Mouse (Mus musculus) left cerebral cortex, postnatal 14 days (tissue): Measurements from ENCODE around the gene Isg20. TPM values are rescaled to one million over a fixed set of nuclear protein-coding genes. Genes with fewer than 3 reads are reported as not detected.
A peak's percentile ranks its signal among the peaks of the same experiment; 100 is the strongest.

Experiments
- DNase-seq, 2 experiments: peaks; one replicate each; pipeline ENCODE4 v3.0.0; 2021 to 2022; ENCODE audit warnings: low spot score in 2 of 2, mixed read lengths in 1 of 2
- intact Hi-C: fragments of 180-260 bp; cut with DNase I; formaldehyde crosslinking; loops from one replicate; pipeline ENCODE4 v1.15.1; 2025
- total RNA-seq, 2 experiments: library from RNA; stranded (reverse); gene quantifications; 2 replicates each; pipeline ENCODE4 v1.2.3; 2021

Gene Isg20
- total RNA-seq, 2 experiments from 2014 or later: 0.90 to 1.0 TPM

DNA sequence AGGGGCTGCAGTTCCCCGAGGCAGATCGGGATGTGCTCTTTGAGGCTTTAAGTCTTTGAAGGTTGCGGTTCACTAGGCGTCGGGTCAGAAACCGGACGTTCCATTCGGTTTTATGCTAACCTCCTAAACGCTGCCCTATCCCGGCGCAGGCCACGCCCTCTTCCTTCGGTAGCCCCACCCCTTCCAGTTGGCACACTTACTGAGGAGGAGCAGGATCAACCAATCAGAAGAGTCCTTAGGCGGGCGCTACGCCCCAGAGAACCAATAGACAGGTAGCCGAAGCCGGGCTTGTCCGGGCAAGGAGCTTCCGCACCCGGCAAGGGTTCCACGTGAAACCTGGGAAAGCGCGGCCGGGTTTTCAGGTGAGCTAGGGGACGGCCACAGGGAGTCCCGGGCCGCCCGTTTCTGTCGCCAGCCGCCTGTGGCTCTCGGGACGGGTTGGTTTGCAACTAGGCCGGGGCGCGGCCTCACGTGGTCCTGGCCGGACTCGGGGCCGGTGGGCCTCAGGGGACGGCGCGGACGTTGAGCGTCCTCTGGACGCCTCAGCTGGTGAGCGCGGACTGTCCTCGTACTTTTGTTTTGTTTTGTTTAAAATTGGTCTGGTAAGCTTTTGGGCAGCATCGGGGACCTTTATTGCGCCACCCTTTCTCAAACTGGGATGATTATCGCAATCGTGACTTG, 17.4 kb upstream of the Isg20 start, which contains the start of gene Aen:
Gene Aen, plus strand, starts transcription at position 202 of the 681 bp plus-strand sequence.
- peak; percentile 96 to 98 for DNase-seq
- intact Hi-C loops: loop anchor here (10.0 kb wide), 1 partner anchor 321 kb away; no protein-coding TSS in a partner anchor

DNA sequence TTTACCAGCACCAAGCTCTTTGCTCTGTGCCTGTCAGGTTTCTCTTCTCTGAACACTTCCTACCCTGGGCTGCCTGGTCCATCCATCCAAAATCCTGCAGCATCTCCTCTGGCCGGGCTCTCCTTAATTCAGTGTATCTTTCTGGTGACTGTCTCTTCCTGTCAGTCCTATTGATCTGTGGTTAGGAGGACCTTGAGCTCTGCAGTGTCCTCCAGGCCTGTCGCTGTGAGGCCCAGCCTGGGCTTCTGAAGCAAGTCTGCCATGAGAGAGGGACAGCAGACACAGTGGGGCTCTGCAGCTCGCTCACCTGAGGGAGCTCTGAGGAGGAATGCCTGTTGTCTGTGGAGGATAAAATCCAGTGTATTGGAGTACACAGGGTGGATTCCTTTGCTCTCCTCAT, 15.7 kb upstream of the Isg20 start:
- intact Hi-C loops: loop anchor here (10.0 kb wide), 1 partner anchor 323 kb away; no protein-coding TSS in a partner anchor

DNA sequence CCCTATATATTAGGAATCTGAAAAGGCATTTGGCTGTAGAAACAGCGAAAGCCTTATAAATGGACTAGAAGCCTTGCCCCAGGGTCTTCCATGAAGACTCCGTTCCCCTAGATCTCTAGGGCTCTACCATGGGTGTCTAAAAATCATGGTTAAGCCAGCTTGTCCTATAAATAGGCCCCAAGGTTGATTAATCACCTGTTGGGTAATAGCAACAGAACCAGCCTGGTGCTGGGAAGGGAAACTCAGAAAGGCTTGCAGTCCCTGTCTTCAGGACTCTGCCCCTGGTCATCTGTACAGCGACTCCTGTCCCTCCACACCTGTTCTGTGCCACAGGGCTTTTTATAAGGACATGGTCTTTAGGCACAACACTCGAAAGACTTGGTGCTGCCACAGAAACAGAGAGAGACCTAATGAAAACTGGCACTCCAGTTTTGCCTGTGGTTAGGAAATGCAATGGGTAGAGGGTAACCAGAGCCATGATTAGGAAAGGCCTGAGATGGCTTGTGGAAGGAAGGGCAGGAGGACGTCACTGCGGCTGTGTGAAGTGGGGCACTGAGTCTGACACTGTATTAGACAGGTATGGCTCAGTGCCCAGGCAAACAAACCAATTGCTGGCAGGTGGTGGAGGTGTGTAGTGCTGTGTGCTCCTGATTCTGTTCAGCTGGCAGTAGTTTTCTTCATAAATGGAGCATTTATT, 9.9 kb upstream of the Isg20 start:
- DNase-seq: no peak
- intact Hi-C loops: no loop called here

More for the DNA sequence above, 15.7 kb upstream of the Isg20 start:
- DNase-seq: no peak

DNA sequence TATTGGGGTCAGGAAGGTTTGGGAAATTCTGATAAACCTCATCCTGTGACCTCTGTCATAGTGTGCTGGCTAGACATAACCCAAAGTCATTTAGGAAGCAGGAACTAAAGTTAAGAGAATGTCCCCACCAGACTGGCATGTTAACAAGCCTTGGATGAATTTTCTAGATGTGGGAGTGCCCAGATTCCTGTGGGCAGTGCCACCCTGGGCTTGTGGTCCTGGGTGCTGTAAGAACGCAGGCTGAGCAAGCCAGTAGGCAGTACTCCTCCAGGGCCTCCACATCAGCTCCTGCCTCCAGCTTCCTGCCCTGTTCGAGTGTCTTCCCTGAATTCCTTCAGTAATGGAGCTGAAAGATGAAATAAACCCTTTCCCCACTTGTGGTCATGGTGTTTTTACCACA, 9.0 kb upstream of the Isg20 start:
- intact Hi-C loops: no loop called here
- DNase-seq: no peak

DNA sequence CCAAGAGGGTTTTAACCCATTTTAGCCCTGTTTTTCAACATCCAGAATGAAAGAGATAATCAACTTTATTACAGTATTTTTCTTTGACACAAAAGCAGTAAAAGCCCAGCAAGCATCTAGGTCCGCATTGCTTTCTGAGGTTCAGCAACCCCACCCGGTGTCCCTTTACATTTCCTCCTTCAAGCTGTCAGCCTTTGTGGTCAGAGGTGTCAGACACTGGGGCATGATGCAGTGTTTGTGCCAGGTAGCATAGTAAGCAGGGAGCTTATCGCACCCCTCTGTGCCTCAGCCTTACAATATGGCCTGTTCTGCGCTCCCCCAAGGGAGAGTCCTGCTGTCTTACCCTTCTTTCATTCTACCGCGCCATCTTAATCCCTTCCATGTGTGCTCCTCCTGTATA, 4.2 kb upstream of the Isg20 start:
- DNase-seq: no peak
- intact Hi-C loops: no loop called here

DNA sequence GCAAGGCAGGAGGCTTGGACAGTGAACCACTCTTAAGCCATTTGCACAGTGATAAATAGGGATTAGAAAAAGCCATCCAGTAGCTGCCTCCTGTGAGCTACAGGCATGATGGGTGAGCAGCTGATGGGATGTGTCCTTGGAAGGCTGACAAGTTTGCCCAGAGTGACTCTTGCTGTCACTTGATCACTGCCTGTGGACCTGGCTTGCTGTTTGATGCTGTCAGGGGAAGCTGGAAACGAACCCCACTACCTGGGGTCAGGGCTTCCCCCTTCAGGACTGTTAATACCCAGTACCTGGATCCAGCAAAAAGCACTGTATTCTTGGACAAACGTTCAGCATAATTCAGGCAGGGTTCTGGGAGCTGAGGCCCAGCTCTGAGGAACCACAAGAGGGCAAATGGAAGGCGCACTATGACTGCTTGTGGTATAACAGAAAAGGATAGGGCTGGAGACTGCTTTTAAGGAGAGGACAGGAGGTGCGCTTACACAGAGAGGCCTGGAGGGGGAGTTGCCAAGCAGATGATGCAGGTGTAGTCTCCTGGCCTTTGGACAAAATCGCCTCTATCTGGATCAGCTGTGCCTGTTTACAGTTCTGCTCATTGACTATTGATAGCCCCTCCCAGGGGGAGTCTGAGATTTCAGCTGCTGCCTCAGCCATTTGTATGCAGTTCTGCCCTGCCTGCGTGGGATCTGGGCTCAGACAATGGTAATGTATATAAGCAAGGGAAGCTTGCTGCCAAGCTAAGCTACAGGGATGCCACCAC, 2.7 kb upstream of the Isg20 start:
- DNase-seq: no peak

DNA sequence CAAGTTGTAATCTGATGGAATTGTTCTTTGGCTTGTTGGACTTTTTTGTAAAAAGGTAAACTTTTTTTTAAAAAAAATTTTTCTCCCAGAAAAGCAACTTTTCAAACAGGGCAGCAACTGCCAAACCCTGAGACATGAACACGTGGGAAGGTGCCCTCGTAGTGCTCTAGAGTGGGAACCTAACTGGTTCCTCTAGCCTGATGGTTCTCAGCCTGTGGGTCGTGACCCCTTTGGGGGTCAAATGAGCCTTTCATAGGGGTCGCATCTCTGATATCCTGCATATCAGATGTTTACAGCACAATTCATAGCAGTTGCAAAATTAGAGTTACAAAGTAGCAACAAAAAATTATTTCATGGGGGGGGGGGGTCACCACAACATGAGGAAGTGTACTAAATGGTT, 2.0 kb upstream of the Isg20 start:
- no peak for DNase-seq
- intact Hi-C loops: no loop called here

More for the DNA sequence above, 2.7 kb upstream of the Isg20 start:
- intact Hi-C loops: no loop called here

DNA sequence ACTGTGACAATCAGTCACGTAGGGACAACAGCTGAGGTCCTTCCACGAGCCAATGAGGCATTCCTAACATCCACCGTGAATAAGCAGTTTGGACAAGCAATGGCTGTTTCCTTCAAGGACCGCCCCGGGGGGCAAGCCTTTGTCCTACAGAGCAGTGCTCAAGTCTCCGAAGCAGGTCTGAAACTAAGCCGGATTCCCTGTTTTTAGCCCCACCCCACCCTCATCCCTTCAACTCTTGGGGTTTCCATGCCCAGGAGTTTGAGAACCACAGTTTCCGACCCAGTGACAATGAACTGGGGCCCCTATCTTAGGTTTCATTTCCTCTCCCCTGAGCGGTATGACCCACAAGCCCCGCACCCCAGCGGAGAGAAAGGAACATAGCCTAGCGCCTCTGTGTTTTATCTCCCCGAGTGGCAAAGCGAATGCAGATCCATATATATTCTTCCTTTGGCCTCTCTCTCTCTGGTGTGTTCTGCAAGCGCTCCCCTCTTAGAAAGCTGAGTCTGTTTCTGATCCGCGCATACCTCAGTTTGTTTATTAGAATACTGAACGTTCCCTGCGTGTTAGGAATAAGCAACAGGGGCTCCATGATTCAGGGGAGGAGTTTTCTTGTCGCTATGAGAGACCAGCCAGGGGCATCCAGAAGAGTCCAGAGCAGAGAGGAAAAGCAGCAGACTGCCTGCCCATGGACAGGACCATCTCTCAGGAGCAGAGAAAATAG, 811 bp upstream of the Isg20 start:
- DNase-seq: no peak
- intact Hi-C loops: no loop called here

DNA sequence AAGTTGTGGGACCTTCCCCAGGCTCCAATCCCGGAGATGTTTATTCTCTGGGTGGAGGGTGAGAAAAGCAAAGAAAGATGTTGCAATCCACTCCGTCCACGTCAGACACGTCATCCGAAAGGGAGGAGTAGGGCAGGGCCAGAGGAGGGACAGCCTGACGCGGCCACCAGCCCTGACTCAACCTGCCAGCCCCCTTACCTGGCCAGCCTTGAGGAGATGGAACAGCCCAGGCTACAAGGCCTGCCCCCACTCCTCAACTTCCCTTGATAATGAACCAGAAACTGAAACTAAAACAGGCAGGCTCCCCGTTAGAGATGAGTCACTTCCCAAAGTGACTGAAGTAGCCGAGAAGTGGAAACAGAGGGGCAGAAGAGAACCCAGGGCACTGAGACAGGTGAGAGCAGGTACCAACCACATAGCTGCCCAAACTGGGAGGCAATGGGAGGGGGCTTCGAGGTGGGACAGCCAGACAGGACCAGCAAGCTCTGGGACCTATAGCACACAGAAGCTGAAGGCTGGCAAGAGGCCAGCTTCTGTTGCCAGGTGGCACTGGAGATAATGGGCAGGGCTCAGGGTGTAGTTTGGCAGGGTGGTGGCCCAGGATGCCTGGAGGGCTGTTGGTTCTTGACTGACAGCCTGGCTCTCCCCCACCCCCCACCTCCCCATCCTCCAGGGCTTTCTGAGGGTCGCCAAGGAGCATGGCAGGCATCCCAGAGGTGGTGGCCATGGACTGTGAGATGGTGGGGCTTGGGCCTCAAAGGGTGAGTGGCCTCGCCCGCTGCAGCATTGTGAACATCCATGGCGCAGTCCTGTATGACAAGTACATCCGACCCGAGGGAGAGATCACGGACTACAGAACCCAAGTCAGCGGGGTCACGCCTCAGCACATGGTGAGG, 673 bp downstream of the Isg20 start:
- intact Hi-C loops: no loop called here
- DNase-seq: no peak

DNA sequence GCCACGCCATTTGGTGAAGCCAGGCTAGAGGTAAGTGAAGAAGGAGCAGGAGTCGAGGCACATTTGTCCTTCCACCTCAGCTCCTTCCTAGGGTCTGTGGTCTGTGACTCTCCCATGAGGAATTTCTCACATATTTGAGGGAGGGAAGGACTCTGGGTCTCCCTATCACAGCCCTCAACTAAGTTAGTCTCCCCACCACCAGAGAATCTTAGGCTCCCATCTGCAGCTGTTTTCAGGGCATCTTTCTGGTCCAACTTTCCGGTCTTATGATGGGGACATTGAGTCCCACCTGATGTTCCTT, 1.3 kb downstream of the Isg20 start:
- intact Hi-C loops: no loop called here
- DNase-seq: no peak

DNA sequence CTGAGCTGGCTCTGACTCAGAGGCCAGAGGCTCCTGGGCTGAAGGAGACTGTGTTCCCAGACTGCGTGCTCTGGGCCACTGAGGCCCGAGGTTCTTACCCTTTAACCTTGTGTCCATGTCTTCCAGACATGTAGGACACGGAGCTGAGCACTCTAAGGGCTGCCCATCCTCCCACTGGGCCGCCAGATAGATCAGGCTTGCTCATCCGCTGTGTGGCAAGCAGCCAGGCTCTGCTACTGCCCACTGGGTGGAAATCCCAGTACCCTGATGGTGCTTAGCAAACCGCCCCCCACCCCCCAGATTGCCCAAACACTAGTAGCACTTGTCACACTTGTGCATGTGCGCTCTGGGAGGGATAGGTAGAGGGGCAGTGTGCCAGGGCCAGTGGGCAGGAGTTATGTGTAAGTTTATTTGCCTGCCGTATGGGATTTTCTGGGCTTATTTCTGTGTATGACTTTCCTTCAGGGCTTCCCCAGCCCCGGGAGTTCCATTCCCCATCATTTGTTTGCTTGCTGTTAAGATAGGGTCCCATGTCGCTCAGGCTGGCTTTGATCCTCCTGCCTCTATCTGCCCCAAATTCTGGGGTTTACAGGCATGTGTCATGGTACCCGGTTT, 1.8 kb downstream of the Isg20 start:
- no peak for DNase-seq
- intact Hi-C loops: no loop called here

DNA sequence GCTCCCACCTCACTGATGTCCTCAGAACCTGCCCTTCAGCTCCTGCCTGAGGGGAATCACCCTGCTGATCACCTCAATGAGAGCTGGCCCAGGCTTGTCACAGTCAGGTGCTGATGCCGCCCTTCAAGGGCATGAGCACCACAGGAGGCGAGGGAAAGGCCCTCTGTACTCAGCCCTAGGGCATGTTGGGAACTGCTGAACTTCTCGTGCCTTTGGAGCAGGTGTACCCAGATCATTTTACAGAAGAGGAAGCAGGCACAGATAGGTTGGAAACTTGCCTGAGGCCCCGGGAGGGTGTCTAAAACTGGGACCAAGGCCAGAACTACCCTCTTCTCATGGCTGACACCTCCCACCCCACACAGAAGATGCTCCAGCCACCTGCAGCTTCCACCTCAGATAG, 5.5 kb downstream of the Isg20 start:
- no peak for DNase-seq

DNA sequence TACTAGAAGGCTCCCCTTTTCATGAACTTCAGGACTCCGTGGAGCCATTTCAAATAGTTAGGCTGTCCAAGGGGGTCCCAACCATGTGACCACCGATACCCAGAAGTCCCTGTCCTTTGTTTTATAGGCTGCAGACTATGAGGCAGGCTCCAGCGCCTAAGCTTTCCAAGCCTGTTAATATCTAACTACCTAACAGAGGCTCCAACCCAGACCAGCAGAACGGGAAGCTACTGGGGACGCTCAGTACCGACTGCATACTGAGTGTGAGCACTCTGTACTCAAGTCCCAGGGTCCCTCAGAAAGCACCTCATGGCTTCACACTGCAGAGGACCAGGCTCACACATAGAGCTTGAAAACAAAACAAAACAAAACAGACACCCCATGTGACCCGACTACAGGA, 9.3 kb downstream of the Isg20 start:
- intact Hi-C loops: loop anchor here (5.0 kb wide), 1 partner anchor 315 kb away; no protein-coding TSS in a partner anchor
- no peak for DNase-seq

More for the DNA sequence above, 5.5 kb downstream of the Isg20 start:
- intact Hi-C loops: no loop called here

DNA sequence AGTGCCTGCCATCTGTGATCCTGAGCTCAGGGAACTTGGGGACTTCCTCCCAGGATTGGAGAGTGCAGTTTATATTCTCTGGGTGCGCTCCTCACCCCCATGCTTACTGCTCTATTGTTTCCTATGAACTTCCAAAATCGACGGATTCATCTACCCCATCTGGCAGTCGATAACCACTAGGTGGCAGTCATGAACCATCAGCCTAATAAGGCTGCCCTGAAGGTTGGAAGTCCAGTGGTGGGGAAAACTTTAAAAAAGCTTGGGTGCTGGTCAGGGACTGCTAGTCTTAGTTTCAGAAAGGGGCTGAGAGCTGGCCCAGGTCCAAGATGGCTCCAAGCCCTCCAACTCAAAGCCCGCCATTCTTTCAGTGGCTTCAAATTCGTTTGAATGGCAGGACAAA, 11.1 kb downstream of the Isg20 start:
- DNase-seq: peak; percentile 46 to 80
- intact Hi-C loops: loop anchor here (1.0 to 5.0 kb wide), 2 partner anchors 156 to 313 kb away; no protein-coding TSS in a partner anchor

DNA sequence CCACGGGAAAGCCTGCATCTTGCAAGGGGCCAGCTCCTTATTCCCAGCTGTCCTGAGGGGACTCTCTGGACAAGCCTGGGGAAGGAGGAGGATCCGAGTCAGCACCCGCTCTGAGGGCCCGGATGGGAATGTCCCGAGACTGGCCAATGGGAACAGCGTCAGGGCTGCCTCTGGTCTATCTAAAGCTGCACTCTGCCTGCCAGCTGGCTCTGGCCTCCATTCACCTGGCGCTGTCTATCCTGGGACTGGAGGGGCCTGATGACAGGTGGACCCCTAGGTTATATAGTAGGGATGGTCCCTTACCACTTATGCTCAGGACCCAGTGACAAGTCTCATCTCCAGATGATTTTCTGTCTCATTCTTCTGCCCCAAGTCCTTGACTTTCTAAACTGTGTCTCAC, 11.6 kb downstream of the Isg20 start:
- intact Hi-C loops: loop anchor here (1.0 to 5.0 kb wide), 3 partner anchors 156 to 423 kb away; no protein-coding TSS in a partner anchor
- DNase-seq: no peak

DNA sequence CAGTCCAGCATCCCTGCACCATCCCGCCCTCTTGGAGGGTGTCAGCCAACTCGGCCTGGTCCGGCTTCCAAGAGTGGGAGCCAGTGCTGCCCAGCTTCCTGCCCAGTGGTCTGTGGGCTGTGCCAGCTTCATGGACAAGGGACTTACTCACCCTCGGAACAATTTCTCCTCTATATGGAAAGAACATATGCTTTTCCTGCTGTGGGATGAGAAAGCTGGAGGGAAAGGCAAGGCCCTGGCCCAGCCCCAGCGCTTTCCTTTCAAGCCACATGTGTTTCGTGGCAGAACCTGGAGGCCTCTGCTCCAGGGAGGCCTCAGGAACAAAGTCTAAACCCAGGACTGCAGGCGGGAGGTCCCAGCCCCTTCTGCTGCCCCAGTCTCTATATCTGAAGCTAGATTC, 12.5 kb downstream of the Isg20 start:
- intact Hi-C loops: loop anchor here (5.0 kb wide), 1 partner anchor 422 kb away; no protein-coding TSS in a partner anchor
- DNase-seq: no peak

DNA sequence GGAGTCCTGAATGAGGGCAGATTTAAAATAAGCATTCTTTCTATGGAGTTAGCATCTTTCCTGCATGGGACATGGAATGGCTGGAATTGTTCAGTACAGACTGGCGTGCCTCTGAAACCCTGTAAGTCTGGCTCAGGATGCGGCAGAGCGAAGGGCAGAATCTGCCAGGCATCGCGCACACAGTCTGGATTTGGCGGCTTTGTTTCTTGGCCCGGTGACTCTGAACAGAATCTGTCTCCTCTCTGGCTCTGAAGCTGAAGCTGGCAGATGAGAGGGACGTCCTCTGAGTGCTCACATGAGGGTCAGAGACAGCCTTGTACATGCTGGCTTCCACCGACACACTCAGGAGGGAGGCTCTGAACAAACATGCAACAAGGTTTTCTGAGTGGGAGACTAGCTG, 12.9 kb downstream of the Isg20 start:
- no peak for DNase-seq
- intact Hi-C loops: loop anchor here (5.0 kb wide), 1 partner anchor 421 kb away; no protein-coding TSS in a partner anchor

DNA sequence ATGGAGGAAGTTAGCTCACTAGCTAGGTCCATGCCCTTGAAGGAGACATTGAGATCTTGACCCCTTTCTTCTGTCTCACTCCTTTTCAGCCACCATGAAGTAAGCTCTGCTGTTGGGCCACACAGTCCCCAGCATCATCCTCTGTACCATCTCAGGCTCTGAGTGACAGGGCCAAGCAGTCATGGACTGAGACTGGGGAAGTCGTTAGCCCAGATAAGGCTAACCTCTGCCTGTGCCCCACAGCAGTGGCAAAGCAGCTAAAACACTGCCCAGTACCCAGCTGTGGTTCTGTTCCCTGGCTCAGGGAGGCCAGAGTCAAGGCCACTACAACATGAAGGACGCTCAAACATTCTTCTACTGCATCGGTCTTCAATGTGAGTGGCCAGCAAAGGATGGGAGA, 14.0 kb downstream of the Isg20 start:
- DNase-seq: no peak
- intact Hi-C loops: loop anchor here (5.0 kb wide), 1 partner anchor 420 kb away; no protein-coding TSS in a partner anchor
